Mouse (Mus musculus): Measurements from ENCODE around the gene Gata2. TPM values are rescaled to one million over a fixed set of nuclear protein-coding genes. Genes with fewer than 3 reads are reported as not detected.

Gata2 gene
- polyA plus RNA-seq, 1 experiment from 2014 or later, result 18.6 TPM

DNA sequence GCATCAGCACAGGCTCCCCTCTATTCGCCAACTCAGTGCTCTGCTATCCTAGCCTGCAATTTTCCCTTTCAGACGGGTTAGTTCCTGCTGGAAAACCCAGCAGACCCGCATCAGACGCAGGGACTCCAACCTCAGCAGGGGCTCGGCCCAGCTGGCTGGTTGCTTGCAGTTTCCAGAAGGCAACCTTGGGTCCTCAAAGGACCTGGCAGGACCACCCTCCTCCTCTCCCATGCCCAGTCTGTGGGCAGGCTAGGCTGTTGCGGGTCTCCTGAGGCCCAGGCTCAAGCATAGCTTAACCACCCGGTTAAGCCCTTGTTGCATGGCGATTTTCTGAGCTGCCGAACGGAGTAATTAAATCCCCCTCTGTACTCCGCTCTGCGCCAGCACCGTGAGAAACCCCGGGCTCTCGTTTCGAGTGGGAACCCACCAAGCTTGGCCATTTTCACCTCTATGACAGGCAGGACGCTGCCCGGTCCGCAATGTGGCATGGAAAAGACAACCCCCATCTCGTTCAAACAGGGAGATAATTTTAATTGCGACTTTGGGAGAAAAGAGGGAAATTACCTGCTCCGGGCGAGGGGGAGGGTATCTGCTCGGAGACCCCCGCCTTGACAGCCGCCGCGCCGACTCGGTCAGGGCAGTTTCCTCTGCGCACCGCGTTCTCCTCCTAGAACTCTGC is 2.5 kb downstream of the Gata2 start:
- H3K9ac ChIP-seq (ENCODE audit: low read length), result peak overlapping the region; percentile 57
- peak overlapping the region; percentile 54 to 56 for H3K4me3 ChIP-seq (ENCODE audit: control insufficient read depth in 1 of 2, insufficient read depth in 1 of 2, low read depth in 1 of 2, low read length in 2 of 2)
- H3K27ac ChIP-seq (replicated peaks in 1 of 2; ENCODE audit: control insufficient read depth in 1 of 2, insufficient read depth in 1 of 2, low read depth in 2 of 2, low read length in 2 of 2), result peak overlapping the region; percentile 13 to 48; a peak in 1 of 4 replicates
- no peak for ATAC-seq (ENCODE audit: insufficient number of reproducible peaks, insufficient read depth, low FRiP score, low read depth)
- 3% methylated on average over 33 of the region's 33 CpGs for WGBS
- H3K9me3 ChIP-seq (ENCODE audit: control insufficient read depth, low read length), result no peaks in the 10 kb centered on the region
- H3K36me3 ChIP-seq (ENCODE audit: control insufficient read depth, insufficient read depth, low read length), result no peaks in the 10 kb centered on the region
- H3K4me1 ChIP-seq (ENCODE audit: control insufficient read depth in 2 of 2, insufficient read depth in 2 of 2, low read length in 2 of 2), result peaks cover 14 to 42% of the 10 kb centered on the region in 2 experiments; a peak in 3 of 4 replicates
- peaks cover 93% of the 10 kb centered on the region for H3K27me3 ChIP-seq (ENCODE audit: control insufficient read depth, insufficient read depth, low read length)
- H3K4me2 ChIP-seq (ENCODE audit: low read length), result peak overlapping the region; percentile 79

DNA sequence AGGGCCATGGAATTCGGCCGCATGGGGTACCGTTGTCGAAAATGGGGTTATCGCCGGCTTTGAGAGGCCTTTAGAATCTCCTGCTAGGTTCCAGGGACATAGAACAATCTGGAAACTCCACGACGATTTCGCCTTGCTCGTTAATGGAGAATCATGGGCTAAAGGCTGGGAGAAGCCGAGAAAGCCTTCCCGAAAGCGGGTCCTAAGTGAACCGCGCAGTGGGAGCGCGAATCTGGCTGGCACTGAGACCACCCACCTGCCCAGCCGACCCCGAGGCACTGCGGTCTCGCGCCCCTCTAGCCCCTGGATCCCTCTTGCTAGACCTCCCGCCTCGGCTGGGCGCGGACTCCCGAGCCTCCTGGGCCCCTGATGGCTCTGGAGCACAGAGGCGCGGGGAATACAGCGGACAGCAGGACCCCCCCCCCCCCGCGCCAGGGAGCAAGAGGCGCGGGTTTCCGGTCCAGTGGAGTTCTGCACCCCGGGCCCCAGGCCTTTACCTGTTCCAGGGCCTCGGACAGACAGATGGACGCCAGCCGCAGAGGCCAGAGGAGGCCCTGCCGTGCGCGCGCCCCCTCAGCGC is 3.1 kb downstream of the Gata2 start:
- H3K27me3 ChIP-seq (ENCODE audit: control insufficient read depth, insufficient read depth, low read length), result peaks cover 93% of the 10 kb centered on the region
- H3K27ac ChIP-seq (replicated peaks in 1 of 2; ENCODE audit: control insufficient read depth in 1 of 2, insufficient read depth in 1 of 2, low read depth in 2 of 2, low read length in 2 of 2), result peak overlapping the region; percentile 13 to 48; a peak in 2 of 4 replicates
- under 1% methylated on average over 38 of the region's 44 CpGs for WGBS

GRCm38 (mm10) chr6:88197313-88198069 is 3.8 kb downstream of the Gata2 start:
- whole genome bisulfite sequencing, result 2% methylated on average over 35 of the region's 39 CpGs
- no peaks in the 10 kb centered on the region for H3K36me3 ChIP-seq (ENCODE audit: control insufficient read depth, insufficient read depth, low read length)
- H3K27ac ChIP-seq (replicated peaks in 1 of 2; ENCODE audit: control insufficient read depth in 1 of 2, insufficient read depth in 1 of 2, low read depth in 2 of 2, low read length in 2 of 2), result peak overlapping the region; percentile 8 to 48; a peak in 2 of 4 replicates
- peak overlapping the region; percentile 54 to 56 for H3K4me3 ChIP-seq (ENCODE audit: control insufficient read depth in 1 of 2, insufficient read depth in 1 of 2, low read depth in 1 of 2, low read length in 2 of 2)
- peak overlapping the region; percentile 79 for H3K4me2 ChIP-seq (ENCODE audit: low read length)
- peaks cover 16 to 42% of the 10 kb centered on the region in 2 experiments; a peak in 3 of 4 replicates for H3K4me1 ChIP-seq (ENCODE audit: control insufficient read depth in 2 of 2, insufficient read depth in 2 of 2, low read length in 2 of 2)
- H3K27me3 ChIP-seq (ENCODE audit: control insufficient read depth, insufficient read depth, low read length), result peaks cover 93% of the 10 kb centered on the region
- H3K9me3 ChIP-seq (ENCODE audit: control insufficient read depth, low read length), result no peaks in the 10 kb centered on the region
- no peak for ATAC-seq (ENCODE audit: insufficient number of reproducible peaks, insufficient read depth, low FRiP score, low read depth)
- peak overlapping the region; percentile 73 for H3K9ac ChIP-seq (ENCODE audit: low read length)

More for the DNA sequence above, 3.1 kb downstream of the Gata2 start:
- H3K4me2 ChIP-seq (ENCODE audit: low read length), result peak overlapping the region; percentile 79
- peaks cover 14 to 42% of the 10 kb centered on the region in 2 experiments; a peak in 3 of 4 replicates for H3K4me1 ChIP-seq (ENCODE audit: control insufficient read depth in 2 of 2, insufficient read depth in 2 of 2, low read length in 2 of 2)
- H3K36me3 ChIP-seq (ENCODE audit: control insufficient read depth, insufficient read depth, low read length), result no peaks in the 10 kb centered on the region
- H3K4me3 ChIP-seq (ENCODE audit: control insufficient read depth in 1 of 2, insufficient read depth in 1 of 2, low read depth in 1 of 2, low read length in 2 of 2), result peak overlapping the region; percentile 54 to 56
- H3K9me3 ChIP-seq (ENCODE audit: control insufficient read depth, low read length), result no peaks in the 10 kb centered on the region
- peak overlapping the region; percentile 57 for H3K9ac ChIP-seq (ENCODE audit: low read length)
- no peak for ATAC-seq (ENCODE audit: insufficient number of reproducible peaks, insufficient read depth, low FRiP score, low read depth)

DNA sequence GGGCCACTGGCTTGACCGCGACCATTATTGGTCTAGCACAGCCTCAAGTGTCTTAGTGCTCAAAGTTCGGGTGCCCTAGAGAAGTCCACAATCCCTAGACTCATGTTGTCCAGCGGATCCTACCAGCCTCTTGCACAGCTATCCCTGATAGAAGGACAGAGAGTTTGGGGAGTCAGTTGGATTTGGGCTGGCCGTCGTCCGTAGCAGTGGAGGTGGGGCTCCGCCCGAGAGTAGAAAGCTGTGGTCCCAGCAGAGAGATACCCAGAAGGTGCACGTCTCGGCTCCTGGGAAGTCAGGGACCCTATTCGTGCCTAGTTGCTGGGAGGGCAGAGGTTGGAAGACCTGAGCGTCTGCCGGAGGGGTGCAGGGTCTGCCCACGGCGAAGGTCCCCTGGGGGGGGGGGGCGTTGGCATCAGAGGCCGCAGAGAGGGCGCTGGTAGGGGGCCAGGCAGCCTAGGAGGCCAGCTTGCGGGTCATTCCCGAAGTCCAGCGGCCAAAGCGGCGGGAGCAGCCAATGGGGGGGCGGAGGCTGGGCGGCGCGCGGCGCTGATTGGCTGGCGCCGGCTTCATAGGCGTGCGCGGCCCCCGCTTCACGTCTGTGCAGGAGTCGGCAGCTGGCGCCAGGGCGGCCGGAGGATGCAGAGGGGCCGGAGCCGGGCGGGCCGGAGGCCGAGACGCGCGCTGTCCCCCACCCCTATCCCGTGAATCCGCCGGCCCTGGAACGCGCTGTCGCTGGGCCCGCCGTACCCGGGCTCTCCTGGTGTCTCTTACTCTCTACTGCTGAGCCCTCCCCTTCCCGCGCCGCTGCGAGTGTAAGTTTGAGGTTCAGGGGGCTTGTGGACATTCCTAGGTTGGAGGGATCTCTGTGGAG is 4.6 kb downstream of the Gata2 start:
- WGBS, result under 1% methylated on average over 41 of the region's 62 CpGs
- no peaks in the 10 kb centered on the region for H3K36me3 ChIP-seq (ENCODE audit: control insufficient read depth, insufficient read depth, low read length)
- no peaks in the 10 kb centered on the region for H3K9me3 ChIP-seq (ENCODE audit: control insufficient read depth, low read length)
- H3K4me2 ChIP-seq (ENCODE audit: low read length), result peak overlapping the region; percentile 79
- H3K9ac ChIP-seq (ENCODE audit: low read length), result peak overlapping the region; percentile 73
- H3K27ac ChIP-seq (replicated peaks in 1 of 2; ENCODE audit: control insufficient read depth in 1 of 2, insufficient read depth in 1 of 2, low read depth in 2 of 2, low read length in 2 of 2), result peak overlapping the region in 1 of 2 experiments; percentile 48; a peak in 2 of 4 replicates
- ATAC-seq (ENCODE audit: insufficient number of reproducible peaks, insufficient read depth, low FRiP score, low read depth), result peak; percentile 59
- H3K4me3 ChIP-seq (ENCODE audit: control insufficient read depth in 1 of 2, insufficient read depth in 1 of 2, low read depth in 1 of 2, low read length in 2 of 2), result peak overlapping the region; percentile 54 to 56
- peaks cover 91% of the 10 kb centered on the region for H3K27me3 ChIP-seq (ENCODE audit: control insufficient read depth, insufficient read depth, low read length)
- peaks cover 16 to 42% of the 10 kb centered on the region in 2 experiments; a peak in 3 of 4 replicates for H3K4me1 ChIP-seq (ENCODE audit: control insufficient read depth in 2 of 2, insufficient read depth in 2 of 2, low read length in 2 of 2)

GRCm38 (mm10) chr6:88199001-88199717 is 5.5 kb downstream of the Gata2 start:
- Histone ChIP-seq H3K36me3 (ENCODE audit: control insufficient read depth, insufficient read depth, low read length) (0 out of 2 replicates have a peak, but pooled peaks cover 3% of the 10 kb centered on the region), H3K27me3 (ENCODE audit: control insufficient read depth, insufficient read depth, low read length) (peaks cover 91% of the 10 kb centered on the region), H3K27ac (replicated peaks in 1 of 2; ENCODE audit: control insufficient read depth in 1 of 2, insufficient read depth in 1 of 2, low read depth in 2 of 2, low read length in 2 of 2) (0 out of 4 replicates have a peak overlapping the region, but pooled peaks of 1 of the 2 experiments have one; percentile 14), H3K4me1 (ENCODE audit: control insufficient read depth in 2 of 2, insufficient read depth in 2 of 2, low read length in 2 of 2) (peaks cover 15 to 35% of the 10 kb centered on the region in 2 experiments; a peak in 3 of 4 replicates), H3K4me2 (ENCODE audit: low read length) (peak overlapping the region; percentile 79), H3K4me3 (ENCODE audit: control insufficient read depth in 1 of 2, insufficient read depth in 1 of 2, low read depth in 1 of 2, low read length in 2 of 2) (peak overlapping the region; percentile 54 to 56), H3K9me3 (ENCODE audit: control insufficient read depth, low read length) (no peaks in the 10 kb centered on the region), H3K9ac (ENCODE audit: low read length) (peak overlapping the region; percentile 73)
- WGBS, result under 1% methylated on average over 39 of the region's 39 CpGs
- ATAC-seq (ENCODE audit: insufficient number of reproducible peaks, insufficient read depth, low FRiP score, low read depth), result no peak

GRCm38 (mm10) chr6:88199718-88200692 is 6.3 kb downstream of the Gata2 start:
- Histone ChIP-seq H3K4me2 (ENCODE audit: low read length) (peak overlapping the region; percentile 79), H3K4me1 (ENCODE audit: control insufficient read depth in 2 of 2, insufficient read depth in 2 of 2, low read length in 2 of 2) (peaks cover 12 to 33% of the 10 kb centered on the region in 2 experiments; a peak in 3 of 4 replicates), H3K4me3 (ENCODE audit: control insufficient read depth in 1 of 2, insufficient read depth in 1 of 2, low read depth in 1 of 2, low read length in 2 of 2) (peak overlapping the region; percentile 54 to 56), H3K27ac (replicated peaks in 1 of 2; ENCODE audit: control insufficient read depth in 1 of 2, insufficient read depth in 1 of 2, low read depth in 2 of 2, low read length in 2 of 2) (no peak overlapping the region), H3K27me3 (ENCODE audit: control insufficient read depth, insufficient read depth, low read length) (peaks cover 91% of the 10 kb centered on the region), H3K9ac (ENCODE audit: low read length) (peak overlapping the region; percentile 73), H3K9me3 (ENCODE audit: control insufficient read depth, low read length) (no peaks in the 10 kb centered on the region), H3K36me3 (ENCODE audit: control insufficient read depth, insufficient read depth, low read length) (0 out of 2 replicates have a peak, but pooled peaks cover 3% of the 10 kb centered on the region)
- no peak for ATAC-seq (ENCODE audit: insufficient number of reproducible peaks, insufficient read depth, low FRiP score, low read depth)
- 4% methylated on average over 50 of the region's 50 CpGs for WGBS
